Mouse (Mus musculus) kidney, postnatal 10 days (tissue): ENCODE data around the gene Itgal.
"Not testable (repeated sequence)": the region's sequence is repeated elsewhere in the genome, so short reads cannot be mapped to it uniquely, and the experiment has no call there.

ENCODE experiments used
- DNase-seq: peaks from one replicate; pipeline ENCODE4 v3.0.0; 2021; ENCODE audit warnings: mixed read lengths

The Itgal gene

DNA sequence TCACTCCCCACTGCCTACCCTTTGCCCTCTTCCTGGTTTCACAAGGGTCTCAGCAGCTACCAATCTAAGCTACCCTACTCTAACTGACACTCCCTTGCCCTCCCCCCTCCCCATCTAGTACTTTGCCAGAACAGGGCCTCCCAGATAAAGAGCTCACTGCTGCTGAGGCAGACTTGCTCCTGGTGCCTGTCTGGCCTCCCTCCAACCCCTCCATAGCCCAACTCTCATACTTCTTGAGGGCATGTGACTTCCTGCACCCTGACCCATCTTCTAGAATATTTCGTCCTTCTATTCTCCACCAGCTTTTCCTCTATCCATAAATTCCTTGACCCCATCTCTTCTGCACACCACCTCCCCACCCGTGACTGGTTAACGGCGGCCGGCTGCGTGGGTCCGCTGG lies 46.8 kb downstream of the Itgal start:
- no peak for DNase-seq

DNA sequence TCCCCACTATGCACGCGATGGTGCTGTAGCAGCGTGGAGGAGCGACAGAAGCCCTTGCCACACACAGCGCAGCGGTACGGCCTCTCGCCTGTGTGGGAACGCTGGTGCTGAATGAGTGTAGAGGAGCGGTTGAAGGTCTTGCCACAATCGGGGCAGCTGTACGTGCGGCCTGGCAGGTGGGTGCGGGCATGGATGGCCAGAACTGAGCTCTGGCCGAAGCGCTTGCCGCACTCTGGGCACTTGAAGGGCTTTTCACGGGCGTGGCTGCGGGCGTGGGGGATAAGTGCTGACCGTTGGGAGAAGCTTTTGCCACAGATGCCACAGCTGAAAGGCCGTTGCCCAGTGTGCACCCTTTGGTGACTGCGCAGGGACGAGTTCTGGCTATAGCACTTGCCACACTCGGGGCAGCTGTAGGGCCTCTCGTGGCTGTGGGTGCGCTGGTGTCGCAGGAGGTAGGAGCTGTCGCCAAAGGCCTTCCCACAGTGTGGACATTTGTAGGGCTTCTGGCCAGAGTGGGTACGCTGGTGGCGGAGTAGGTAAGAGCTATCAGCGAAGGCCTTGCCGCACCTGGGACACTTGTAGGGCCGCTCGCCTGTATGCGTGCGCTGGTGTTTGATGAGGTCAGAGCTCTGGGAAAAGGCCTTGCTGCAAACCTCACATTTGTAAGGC lies 47.4 kb downstream of the Itgal start:
- DNase-seq, result no peak

DNA sequence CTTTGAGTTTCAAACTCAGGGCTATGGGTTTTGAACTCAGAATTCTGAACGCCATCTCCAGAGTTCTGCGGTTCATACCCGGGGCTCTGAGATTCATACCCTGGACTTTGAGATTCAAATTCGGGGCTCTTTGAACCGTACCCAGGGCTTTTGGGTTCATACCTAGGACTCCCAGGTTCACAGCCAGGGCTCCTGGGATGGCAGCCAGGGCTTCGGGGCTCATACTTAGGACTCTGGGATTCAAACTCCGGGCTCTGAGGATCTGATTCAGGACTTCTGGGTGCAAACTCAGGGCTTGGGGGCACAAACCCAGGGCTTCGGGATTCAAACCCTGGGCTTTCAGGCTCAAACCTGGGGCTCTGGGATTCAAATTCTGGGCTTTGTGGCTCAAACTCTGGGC lies 48.3 kb downstream of the Itgal start:
- DNase-seq, result no peak

DNA sequence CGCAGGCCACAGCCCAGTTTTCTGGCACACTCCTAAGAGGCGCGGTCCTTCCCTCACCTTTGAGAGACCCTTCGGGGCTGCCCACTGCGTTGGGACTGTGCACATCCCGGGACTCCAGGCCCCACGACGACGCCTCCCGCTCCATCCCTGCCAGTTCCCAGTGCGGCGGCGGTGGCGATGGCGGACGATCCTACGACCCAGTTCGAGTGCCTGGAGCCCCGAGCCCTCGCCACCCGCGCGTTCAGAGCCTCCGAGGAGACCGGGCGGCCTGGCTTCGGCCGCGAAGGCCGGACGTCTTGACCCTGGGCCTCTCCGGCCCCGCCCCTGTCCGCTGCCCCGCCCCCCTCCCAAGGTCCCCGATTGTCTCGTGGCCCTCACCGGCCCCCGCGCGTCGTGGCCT lies 49.0 kb downstream of the Itgal start:
- peak; percentile 81 for DNase-seq

DNA sequence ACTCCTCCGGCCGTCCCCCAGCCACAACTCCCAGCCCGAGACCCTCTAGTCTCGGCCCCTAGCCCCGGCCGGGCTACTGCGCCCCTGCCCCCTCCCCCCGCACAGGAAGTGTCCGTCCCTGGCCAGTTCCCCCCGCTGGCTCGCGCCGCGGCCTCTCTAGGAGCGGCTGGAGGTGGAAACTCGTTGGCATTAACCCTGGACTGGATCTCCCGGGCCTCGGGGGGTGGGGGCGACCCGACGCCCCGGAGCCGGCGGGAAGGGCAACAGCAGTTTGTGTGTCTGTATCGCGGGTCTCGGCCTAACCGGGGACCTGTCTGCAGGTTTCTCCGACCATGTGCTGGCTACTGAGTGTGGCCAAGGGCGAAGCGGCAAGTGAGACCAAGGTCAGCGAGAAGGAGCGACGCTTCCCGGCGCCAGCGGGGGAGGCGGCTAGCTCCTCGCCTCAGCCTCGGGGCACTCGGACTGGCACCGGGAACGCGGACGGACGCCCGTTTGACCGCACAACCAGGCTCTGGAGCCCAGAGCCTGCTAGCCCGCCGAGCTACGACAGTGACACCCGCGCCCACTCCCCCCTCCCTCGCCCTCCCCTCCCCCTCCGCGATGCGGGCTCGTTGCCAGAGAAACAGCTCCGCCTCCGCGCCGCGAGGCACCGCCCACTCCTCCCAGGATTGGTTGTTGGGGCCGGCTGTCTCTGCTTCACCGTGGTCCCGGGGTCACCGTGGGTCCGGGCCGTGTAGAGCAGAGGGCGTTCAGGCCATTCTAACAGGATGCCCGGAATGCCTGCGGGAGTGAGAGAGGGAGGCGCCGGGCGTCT lies 49.7 kb downstream of the Itgal start, which contains the start of gene Zfp768:
Gene Zfp768 (minus strand): TSS at position 78 of the 814 bp plus-strand sequence.
- DNase-seq, result peak; percentile 97

DNA sequence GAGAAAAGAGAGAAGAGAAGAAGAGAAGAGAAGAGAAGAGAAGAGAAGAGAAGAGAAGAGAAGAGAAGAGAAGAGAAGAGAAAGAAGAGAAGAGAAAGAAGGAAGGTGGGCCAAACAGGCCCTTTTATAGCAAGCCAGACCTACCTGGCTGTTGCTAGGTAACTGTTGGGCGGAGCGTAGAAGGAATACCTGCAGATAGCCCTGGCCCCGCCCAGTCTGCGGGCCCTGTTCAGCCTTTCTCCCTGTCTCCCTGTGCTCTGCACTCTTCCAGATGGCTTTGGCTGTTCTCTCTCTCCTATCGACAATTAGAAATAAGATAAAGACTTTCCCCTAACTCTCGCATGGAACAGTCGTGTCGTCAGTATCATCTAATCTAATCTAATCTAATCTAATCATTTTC lies 50.6 kb downstream of the Itgal start:
- DNase-seq, result peak; percentile 80

DNA sequence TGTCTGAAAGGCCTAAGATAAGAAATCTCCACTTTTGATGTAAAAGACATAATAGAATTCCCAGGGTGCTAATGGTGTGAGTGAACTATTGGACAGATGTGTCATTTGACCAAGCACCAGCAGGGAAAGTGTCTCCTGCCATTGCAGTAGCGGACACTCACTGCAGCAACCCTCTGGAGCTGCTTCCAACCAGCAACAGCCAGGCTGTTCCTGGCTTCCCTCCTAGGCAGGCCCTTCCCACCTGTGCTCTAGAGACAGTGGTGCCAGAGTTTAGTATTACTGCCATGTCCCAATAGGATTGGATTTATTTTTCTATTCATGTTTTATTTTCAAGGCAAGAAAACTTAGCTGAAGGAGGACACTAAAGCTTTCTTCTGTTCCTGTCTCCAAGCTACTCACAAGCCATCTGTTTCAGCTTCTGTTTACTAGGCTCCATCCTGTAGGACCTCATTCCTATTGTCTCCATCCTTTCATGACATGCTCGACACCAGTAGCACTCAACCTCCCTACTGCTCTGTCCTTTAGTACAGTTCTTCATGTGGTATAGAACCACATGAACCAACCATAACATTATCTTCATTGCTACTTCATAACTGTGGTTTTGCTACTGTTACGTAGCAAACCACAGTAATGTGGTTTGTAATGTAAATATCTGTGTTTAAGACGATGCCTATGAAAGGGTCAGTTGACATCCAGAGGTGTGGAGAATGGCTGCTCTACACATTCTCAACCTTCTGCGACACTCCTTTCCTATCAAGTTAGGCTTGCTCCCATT lies 55.4 kb downstream of the Itgal start:
- no peak for DNase-seq

DNA sequence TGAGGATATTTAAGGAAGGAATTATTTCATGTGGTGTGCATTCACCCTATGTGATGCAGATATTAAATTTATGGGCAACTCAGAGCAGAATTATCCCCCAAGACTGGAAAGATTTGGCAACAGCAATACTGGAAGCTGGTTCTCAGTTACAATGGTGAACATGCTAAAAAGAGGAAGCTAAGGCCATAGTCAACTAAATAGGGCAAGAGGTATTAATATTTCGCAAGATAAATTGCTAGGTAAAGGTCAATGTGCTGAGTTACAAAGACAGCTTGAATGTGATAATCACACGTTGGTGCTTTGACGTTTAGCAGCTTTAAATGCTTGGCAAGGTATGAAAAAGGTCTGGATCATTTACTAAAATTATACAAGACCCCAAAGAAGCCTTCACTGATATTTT lies 59.7 kb downstream of the Itgal start:
- no peak for DNase-seq

DNA sequence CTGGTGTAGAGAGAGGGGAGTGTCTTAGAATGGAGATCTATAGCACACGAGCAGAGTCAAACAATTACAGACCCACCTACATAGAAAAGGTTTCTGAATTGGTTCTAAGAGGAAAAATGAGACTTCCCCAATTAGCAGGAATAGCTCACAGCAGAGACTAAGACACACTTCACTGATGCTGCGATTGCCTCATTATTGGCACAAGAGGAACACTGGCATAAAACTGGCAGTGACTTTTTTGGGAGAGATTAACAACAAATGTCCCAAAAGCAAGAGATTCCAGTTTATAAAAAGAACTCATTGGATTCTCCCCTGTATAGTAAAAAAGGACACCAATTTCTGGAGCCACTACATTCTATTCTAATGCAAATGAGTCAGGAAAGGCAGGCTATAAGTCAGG lies 61.8 kb downstream of the Itgal start:
- DNase-seq, result no peak

DNA sequence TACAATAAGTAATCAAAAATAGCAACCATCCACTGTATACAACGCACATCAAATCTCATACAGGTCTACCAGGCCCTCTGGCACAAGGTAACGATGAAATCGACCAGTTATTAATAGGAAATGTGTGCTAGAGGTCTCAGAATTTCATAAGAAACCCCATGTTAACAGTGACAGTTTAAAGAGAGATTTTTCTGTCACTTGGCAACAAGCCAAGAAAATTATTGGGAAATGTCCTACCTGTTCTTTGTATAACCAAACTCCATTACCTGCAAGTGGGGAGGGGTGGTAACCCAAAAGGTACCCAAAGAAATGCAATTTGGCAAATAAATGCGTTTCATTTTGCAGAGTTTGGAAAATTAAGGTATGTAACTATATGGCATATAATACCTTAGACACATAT lies 62.4 kb downstream of the Itgal start:
- DNase-seq, result no peak

DNA sequence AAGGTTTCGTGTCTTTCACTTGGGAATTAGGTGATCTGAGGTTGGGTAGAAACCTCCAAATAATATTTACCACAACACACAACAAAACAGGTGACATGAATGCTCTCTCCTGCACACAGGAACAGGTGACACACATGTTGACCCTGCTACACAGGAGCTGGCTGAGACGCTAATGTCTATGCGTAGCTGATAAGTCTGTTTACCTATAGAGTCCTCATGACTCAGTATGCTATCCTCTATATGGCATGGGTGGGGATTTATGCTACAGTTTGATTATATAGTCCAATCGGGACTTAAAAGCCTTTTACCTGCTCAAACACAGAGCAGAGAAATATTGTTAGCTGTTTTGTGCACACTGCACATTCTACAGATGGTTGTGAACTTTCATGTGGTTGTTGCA lies 64.2 kb downstream of the Itgal start:
- DNase-seq, result no peak

DNA sequence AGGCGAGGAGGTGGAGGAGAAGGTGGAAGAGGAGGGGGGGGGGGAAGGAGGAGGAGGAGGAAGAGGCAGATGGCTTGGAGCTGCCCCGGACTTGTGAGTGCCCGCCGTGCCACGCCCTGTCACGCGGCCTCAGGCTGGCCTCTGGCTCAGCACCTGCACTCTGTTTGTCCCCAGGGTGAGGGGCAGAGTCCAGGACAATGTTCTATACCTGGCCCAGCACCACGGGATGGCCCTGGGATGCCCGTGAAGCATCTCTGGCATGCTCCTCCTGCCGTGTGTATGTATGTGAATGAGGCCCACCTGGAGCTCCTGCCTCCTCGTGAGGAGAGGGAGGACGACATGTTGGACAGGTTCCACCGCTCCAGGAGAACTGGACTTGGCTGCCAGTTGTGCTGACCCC lies 65.4 kb downstream of the Itgal start:
- DNase-seq, result no peak

DNA sequence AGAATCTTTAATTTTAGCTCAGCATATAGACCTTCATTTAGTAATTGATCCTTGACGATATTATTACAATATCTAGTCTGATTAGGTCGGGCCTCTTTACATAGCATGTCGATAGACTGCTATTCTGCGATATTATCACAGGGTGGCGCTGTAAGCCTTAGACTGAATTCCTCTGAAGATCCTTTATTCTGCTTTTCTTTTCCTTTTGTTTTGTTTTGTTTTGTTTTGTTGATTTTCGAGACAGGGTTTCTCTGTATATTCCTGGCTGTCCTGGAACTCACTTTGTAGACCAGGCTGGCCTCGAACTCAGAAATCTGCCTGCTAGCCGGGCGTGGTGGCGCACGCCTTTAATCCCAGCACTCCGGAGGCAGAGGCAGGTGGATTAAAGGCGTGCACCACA lies 66.4 kb downstream of the Itgal start:
- peak; percentile 57 for DNase-seq

DNA sequence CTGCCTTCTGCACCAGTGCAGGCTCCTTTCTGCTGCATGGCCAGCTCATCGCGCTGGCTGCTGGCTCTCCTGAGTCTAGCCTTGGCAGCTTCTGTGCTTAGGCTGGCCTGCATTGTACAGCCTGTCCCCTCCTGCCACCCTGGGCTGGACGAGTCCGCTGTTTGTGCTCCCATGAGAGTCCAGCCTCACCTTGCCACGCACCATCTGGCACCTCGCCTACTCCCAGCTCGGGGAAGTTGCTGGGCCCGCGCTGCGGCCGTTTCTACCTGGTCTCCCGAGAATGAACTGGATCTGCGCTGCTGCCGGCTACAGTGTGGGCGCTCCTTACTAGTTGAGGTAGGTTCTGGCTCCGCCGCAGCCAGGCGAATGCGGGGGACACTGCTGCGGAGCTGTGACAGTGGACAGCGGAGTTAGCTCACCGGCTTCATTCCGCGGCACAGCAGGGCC lies 67.4 kb downstream of the Itgal start:
- peak; percentile 64 for DNase-seq

DNA sequence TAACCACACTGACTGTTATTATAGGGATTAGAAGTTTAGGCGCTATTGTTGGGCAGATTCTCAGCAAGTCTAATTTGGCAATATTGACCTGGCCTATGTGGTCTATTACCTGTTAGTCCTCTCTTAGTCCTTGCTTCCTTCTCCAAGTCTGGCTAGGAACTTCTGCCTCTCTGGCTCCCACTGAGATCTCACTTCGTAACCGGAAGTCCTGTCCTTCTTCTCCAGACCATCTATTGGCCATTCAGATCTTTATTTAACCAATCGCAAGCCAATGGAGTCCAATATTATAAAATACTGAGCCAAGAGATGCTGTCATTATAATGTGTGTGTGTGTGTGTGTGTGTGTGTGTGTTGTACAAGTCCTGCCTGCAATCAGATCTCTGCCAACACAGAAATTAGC lies 68.1 kb downstream of the Itgal start:
- no peak for DNase-seq

DNA sequence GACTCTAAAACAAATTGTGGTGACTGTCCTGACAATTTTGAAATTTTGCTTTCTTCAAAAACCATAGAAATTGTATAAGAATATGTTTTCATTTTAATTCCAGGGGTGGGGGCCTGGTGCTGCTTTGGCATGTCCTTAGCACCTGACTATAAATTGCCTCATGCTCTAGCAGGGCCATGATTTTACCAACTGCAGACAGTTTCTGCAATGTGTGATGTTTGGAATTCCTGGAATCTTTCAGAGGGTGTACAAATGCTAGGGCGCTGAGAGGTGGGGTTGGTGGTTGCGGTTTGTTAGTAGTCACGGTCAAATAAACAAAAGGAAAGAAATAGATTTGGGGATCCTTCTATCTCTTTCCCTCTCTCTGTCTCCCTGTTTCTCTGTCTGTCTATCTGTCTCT lies 70.2 kb downstream of the Itgal start:
- DNase-seq, result no peak

DNA sequence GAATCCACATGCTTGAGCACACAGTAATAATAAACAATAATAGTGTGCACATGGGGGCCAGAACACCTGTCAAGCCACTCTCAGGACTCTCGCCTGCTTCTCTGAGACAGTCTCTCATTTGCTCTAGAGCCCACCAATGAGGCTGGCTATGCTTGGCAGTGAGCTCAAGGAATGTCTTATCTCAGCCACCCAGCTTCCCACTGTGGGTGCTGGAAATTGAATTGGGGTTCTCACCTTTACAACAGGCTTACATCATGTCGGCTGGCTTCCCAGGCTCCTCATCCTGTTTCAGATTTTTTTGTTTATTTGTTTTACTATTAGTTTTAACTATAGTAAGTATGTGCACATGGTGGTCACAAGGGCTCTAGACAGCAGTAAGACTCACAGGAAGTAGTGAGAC lies 75.2 kb downstream of the Itgal start:
- no peak for DNase-seq

DNA sequence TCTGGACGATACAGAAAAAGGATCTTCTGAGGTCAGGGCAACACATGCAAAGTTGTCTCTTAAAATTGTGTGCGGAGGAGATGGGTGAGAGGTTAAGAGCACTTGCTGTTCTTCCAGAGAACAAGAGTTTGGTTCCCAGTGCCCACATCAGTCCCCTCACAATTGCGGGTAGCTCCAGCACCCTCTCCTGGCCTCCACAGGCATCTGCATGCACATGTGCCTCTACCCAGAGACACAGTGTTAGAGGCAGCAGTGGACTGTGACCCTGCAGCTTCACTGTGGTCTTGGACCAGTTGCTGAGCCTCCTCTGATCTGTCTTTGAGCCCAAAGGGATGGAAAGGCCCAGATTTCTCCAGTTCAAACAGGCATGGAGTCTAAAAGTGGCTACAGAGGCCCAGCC lies 75.8 kb downstream of the Itgal start:
- DNase-seq, result not testable (repeated sequence)

DNA sequence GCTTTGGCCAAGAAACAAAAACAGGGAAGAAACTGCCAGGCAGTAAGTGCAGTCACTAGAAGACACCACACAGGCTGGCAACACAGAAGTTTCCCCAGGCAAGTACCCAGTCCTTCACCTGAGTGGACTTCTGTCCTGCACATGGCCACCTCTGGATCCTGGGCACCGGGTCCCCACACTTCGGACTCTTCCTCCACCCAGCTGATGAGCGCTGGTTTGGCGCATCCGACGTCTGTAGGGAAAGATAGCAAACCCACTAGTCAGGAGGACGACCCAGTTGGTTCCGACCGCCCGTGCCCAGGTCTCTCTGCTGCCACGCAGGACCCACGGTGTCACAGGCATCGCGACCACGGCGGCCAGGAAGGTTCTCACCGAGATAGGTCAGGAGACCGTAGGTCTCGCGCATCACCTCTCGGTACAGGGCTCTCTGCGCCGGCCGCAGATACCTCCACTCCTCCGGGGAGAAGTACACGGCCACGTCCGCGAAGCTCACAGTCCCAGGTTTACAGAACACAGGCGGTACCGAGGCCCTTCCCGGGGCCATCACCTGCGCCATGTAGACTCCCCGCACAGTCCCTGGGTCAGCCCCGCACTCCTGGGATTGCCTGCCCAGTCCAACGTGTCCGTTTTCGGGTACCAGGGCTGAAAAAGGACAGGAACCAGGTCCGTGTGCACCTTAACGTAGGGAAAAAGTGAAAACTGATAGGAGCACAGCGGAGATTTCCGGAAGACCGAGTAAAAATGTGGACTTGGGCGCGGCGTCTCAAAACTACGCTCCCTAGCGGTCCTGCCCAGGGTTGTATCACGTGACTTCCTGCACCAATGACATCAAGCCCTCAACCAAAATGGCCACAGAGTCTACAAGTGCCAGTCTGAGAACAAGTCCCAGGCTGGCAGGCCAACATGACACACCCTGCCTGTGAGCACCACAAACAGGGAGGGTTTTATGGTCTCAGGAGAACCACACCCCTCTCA lies 79.5 kb downstream of the Itgal start, which contains the start of gene Zfp747:
Gene Zfp747 (minus strand): TSS at position 780 of the 975 bp plus-strand sequence.
- DNase-seq, result peak; percentile 95

DNA sequence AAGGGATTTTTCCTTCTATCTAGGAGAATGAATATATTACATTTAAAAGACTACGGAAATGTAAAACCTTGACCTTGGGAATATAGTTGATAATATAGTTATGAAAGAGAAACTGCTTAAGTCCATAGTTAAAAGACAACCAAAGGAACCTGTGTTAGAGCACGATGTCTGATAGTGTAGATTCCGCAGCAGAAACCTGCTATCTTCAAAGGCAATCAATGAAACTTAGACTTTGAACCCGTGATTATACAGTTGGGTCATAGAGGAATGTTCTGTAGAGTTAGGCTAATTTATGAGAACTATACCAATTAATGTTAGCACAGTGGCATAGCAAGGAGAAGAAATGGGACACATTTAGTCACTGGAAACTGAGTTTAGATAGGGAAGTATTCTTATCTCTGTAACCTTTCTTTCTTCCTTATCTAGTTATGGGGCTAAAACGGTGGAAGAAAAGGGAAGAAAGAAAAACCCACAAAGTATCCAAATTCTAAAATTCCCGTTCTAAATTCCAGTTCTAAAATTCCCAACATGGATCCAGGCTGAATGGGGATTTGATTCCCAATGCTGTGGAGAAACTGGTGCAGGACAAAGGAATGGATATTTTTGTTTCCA lies 82.4 kb downstream of the Itgal start:
- no peak for DNase-seq
